Mouse (Mus musculus): ENCODE measurements around the gene Ms4a4d. TPM values are rescaled to one million over a fixed set of nuclear protein-coding genes. Genes with fewer than 3 reads are reported as not detected.
"Not testable (repeated sequence)": the region's sequence is repeated elsewhere in the genome, so short reads cannot be mapped to it uniquely, and the experiment has no call there.

The Ms4a4d gene
- polyA plus RNA-seq, 1 experiment from 2014 or later, result 0.36 TPM

DNA sequence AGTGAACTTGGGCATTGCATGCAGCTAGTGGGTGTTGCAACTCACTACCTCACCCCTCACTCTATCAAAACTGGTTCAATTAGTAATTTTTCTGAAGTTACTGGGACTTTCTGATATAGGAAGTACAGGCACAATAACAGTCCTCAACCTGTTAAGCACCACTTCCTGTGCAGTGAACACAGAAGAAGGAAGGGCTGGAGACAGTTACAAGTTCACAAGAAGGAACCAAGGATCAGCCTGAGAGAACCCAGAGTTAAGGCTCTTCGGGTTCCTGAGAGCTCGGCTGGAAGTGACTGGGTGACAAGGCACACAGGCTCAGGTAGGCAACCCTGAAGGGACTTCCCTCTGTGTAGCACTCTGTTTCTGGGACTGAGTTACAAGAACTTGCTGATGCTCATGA lies 18.2 kb upstream of the Ms4a4d start:
- not testable (repeated sequence) for H3K36me3 ChIP-seq; H3K27me3 ChIP-seq (ENCODE audit: low read depth, poor library complexity, severe bottlenecking); DNase-seq (ENCODE audit: low spot score); H3K27ac ChIP-seq; H3K4me3 ChIP-seq; H3K9me3 ChIP-seq (replicated peaks); H3K4me1 ChIP-seq
- 93% methylated on average over 2 of the region's 2 CpGs for whole genome bisulfite sequencing

DNA sequence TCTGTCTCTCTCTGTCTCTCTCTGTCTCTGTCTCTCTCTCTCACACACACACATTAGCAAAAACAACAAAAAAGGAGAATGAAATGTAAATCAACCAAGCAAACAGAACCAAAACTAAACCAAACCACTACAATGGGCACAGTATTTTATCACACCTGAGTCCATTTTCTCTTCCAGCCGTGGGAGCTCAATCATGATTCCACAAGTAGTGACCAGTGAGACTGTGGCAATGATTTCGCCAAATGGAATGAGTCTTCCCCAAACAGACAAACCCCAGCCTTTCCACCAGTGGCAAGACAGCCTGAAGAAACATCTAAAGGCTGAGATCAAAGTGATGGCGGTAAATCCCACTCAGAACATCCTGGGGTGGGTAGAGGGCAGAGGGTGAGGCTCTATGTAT lies 16.5 kb upstream of the Ms4a4d start:
- H3K36me3 ChIP-seq, result no peaks in the 10 kb centered on the region
- H3K4me3 ChIP-seq, result no peak overlapping the region
- H3K27ac ChIP-seq, result no peak overlapping the region
- no peaks in the 10 kb centered on the region for H3K4me1 ChIP-seq
- WGBS, result 87% methylated on average over 3 of the region's 3 CpGs
- DNase-seq (ENCODE audit: low spot score), result no peak
- H3K9me3 ChIP-seq (replicated peaks), result no peaks in the 10 kb centered on the region
- H3K27me3 ChIP-seq (ENCODE audit: low read depth, poor library complexity, severe bottlenecking), result no peaks in the 10 kb centered on the region

- Histone ChIP-seq H3K27me3 (ENCODE audit: low read depth, poor library complexity, severe bottlenecking) (no peaks in the 10 kb centered on the region), H3K4me1 (peaks cover 8% of the 10 kb centered on the region), H3K36me3 (no peaks in the 10 kb centered on the region), H3K4me3 (no peak overlapping the region), H3K27ac (no peak overlapping the region), H3K9me3 (replicated peaks) (no peaks in the 10 kb centered on the region)
- WGBS, result 95% methylated on average over 1 of the region's 1 CpGs
- DNase-seq (ENCODE audit: low spot score), result no peak
Measured at GRCm38 (mm10) chr19:11533421-11533820, 3.2 kb upstream of the Ms4a4d start.

GRCm38 (mm10) chr19:11533888-11534445 lies 2.6 kb upstream of the Ms4a4d start:
- Histone ChIP-seq H3K4me1 (peaks cover 8% of the 10 kb centered on the region), H3K9me3 (replicated peaks) (no peaks in the 10 kb centered on the region), H3K36me3 (no peaks in the 10 kb centered on the region), H3K4me3 (no peak overlapping the region), H3K27ac (no peak overlapping the region), H3K27me3 (ENCODE audit: low read depth, poor library complexity, severe bottlenecking) (no peaks in the 10 kb centered on the region)
- 64% methylated on average over 2 of the region's 2 CpGs for WGBS
- DNase-seq (ENCODE audit: low spot score), result no peak

DNA sequence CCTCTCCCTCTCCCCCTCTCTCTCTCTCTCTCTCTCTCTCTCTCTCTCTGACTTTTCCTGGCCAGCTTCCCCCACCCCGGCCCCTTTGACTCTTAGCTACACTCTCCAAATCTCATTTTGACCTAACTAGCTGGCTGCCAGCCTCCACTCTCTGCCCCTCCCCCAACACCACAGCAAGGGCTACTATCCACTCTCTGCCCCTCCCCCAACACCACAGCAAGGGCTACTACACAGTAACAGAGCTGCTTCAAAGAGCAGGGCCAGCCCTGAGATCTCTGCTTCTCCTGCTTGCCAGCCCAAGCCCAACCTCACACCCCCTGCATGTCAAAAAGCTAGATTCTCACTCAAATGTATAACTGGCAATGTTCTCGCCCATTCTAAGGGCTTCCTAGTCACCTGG lies 735 bp downstream of the Ms4a4d start:
- Histone ChIP-seq H3K4me3 (no peak overlapping the region), H3K36me3 (no peaks in the 10 kb centered on the region), H3K27me3 (ENCODE audit: low read depth, poor library complexity, severe bottlenecking) (no peaks in the 10 kb centered on the region), H3K27ac (0 out of 2 replicates have a peak overlapping the region, but pooled peaks have one; percentile 61), H3K4me1 (peaks cover 8% of the 10 kb centered on the region), H3K9me3 (replicated peaks) (no peaks in the 10 kb centered on the region)
- 14% methylated on average over 2 of the region's 2 CpGs for WGBS
- DNase-seq (ENCODE audit: low spot score), result peak; percentile 39

- not testable (repeated sequence) for H3K27me3 ChIP-seq (ENCODE audit: low read depth, poor library complexity, severe bottlenecking); H3K4me3 ChIP-seq; H3K4me1 ChIP-seq; H3K36me3 ChIP-seq; H3K27ac ChIP-seq; H3K9me3 ChIP-seq (replicated peaks); DNase-seq (ENCODE audit: low spot score)
- WGBS, result 92% methylated on average over 1 of the region's 1 CpGs
Measured at GRCm38 (mm10) chr19:11540166-11540821, 3.7 kb downstream of the Ms4a4d start.

DNA sequence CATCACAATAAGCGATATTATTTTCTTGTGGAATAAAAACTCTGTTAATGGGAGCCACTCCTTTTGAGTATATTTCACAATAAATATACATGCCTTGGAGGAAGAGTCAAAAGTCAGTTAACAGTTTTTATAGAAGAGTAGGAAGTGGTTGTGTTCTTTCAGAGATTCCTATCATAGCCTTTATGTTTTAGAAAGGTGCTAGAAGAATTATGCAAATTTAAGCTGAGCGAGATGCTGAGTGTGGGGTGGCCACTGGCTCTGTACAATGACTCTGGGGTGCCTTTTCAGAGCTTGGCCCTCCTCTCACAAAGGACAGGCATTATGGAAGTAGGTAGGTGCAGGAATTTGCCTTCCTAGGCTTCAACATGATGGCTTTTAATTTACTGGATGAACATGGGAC lies 7.8 kb downstream of the Ms4a4d start:
- not testable (repeated sequence) for H3K27ac ChIP-seq; H3K4me1 ChIP-seq; H3K9me3 ChIP-seq (replicated peaks); H3K4me3 ChIP-seq; DNase-seq (ENCODE audit: low spot score); H3K27me3 ChIP-seq (ENCODE audit: low read depth, poor library complexity, severe bottlenecking); H3K36me3 ChIP-seq
- WGBS, result 85% methylated on average over 2 of the region's 2 CpGs

- Histone ChIP-seq H3K4me3 (no peak overlapping the region), H3K27ac (no peak overlapping the region), H3K9me3 (replicated peaks) (no peaks in the 10 kb centered on the region), H3K4me1 (no peaks in the 10 kb centered on the region), H3K36me3 (no peaks in the 10 kb centered on the region), H3K27me3 (ENCODE audit: low read depth, poor library complexity, severe bottlenecking) (no peaks in the 10 kb centered on the region)
- no peak for DNase-seq (ENCODE audit: low spot score)
Measured at GRCm38 (mm10) chr19:11547911-11548310, 11.3 kb downstream of the Ms4a4d start.

GRCm38 (mm10) chr19:11554726-11555125 lies 18.1 kb downstream of the Ms4a4d start:
- Histone ChIP-seq H3K4me1 (no peaks in the 10 kb centered on the region), H3K36me3 (no peaks in the 10 kb centered on the region), H3K27ac (no peak overlapping the region), H3K9me3 (replicated peaks) (no peaks in the 10 kb centered on the region), H3K4me3 (no peak overlapping the region), H3K27me3 (ENCODE audit: low read depth, poor library complexity, severe bottlenecking) (no peaks in the 10 kb centered on the region)
- DNase-seq (ENCODE audit: low spot score), result no peak
- WGBS, result 95% methylated on average over 5 of the region's 5 CpGs

DNA sequence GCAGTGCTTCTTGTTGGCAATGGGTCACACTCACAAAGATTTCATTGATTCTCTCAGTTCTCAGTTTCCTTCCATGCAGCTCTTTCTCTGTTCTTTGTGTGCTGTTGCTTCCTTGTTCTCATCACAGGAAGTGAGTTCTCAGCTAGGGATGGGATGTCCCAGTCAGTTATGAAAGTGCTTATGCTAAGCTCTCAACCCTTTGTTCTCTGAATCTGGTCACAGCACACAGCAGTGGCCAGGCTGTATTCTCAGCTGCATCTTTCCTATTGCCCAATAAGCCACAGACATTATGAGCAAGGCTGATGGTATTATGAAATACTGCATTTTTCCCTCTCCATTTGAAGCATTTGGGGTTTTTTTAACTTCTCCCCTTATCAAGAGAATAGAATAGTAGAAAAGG lies 23.0 kb downstream of the Ms4a4d start:
- H3K9me3 ChIP-seq (replicated peaks); H3K36me3 ChIP-seq; H3K4me3 ChIP-seq; H3K4me1 ChIP-seq; H3K27ac ChIP-seq; H3K27me3 ChIP-seq (ENCODE audit: low read depth, poor library complexity, severe bottlenecking); DNase-seq (ENCODE audit: low spot score): not testable (repeated sequence)

- H3K9me3 ChIP-seq (replicated peaks), result no peaks in the 10 kb centered on the region
- no peaks in the 10 kb centered on the region for H3K27me3 ChIP-seq (ENCODE audit: low read depth, poor library complexity, severe bottlenecking)
- H3K27ac ChIP-seq, result no peak overlapping the region
- no peaks in the 10 kb centered on the region for H3K4me1 ChIP-seq
- H3K36me3 ChIP-seq, result no peaks in the 10 kb centered on the region
- DNase-seq (ENCODE audit: low spot score), result no peak
- WGBS, result 93% methylated on average over 8 of the region's 8 CpGs
- no peak overlapping the region for H3K4me3 ChIP-seq
Measured at GRCm38 (mm10) chr19:11574965-11575364, 38.4 kb downstream of the Ms4a4d start.

- WGBS, result 80% methylated on average over 4 of the region's 4 CpGs
Measured at GRCm38 (mm10) chr19:11589205-11589604, 52.6 kb downstream of the Ms4a4d start.

GRCm38 (mm10) chr19:11589891-11590449 lies 53.4 kb downstream of the Ms4a4d start:
- 74% methylated on average over 2 of the region's 2 CpGs for whole genome bisulfite sequencing
- H3K9me3 ChIP-seq (replicated peaks), result no peaks in the 10 kb centered on the region
- no peak overlapping the region for H3K27ac ChIP-seq
- DNase-seq (ENCODE audit: low spot score), result no peak
- no peaks in the 10 kb centered on the region for H3K36me3 ChIP-seq
- no peaks in the 10 kb centered on the region for H3K27me3 ChIP-seq (ENCODE audit: low read depth, poor library complexity, severe bottlenecking)
- H3K4me1 ChIP-seq, result no peaks in the 10 kb centered on the region
- H3K4me3 ChIP-seq, result no peak overlapping the region

More at GRCm38 (mm10) chr19:11589205-11589604, 52.6 kb downstream of the Ms4a4d start:
- Histone ChIP-seq H3K4me1 (no peaks in the 10 kb centered on the region), H3K27me3 (ENCODE audit: low read depth, poor library complexity, severe bottlenecking) (no peaks in the 10 kb centered on the region), H3K9me3 (replicated peaks) (no peaks in the 10 kb centered on the region), H3K36me3 (no peaks in the 10 kb centered on the region), H3K4me3 (no peak overlapping the region), H3K27ac (no peak overlapping the region)
- no peak for DNase-seq (ENCODE audit: low spot score)

DNA sequence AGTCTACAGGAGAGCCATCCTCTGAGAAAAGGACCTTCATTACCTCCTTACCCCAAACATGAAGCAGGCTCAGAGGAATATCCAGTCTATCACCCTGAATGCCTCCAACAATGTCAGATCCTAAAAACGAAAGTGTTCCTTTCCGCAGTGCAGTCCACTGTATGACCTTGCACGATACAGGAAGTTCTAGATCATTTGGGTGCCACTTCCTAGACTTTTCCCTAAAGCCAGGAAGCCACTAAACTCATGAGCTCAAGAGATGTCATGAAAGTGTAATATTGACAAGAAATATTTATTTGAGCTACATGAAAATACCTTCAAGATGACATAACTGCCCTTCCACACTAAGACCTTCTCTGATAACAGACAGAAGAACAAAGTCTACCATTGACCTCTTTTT lies 64.7 kb downstream of the Ms4a4d start:
- H3K4me1 ChIP-seq, result no peaks in the 10 kb centered on the region
- DNase-seq (ENCODE audit: low spot score), result no peak
- no peaks in the 10 kb centered on the region for H3K9me3 ChIP-seq (replicated peaks)
- no peaks in the 10 kb centered on the region for H3K27me3 ChIP-seq (ENCODE audit: low read depth, poor library complexity, severe bottlenecking)
- 93% methylated on average over 3 of the region's 3 CpGs for WGBS
- H3K27ac ChIP-seq, result no peak overlapping the region
- H3K4me3 ChIP-seq, result no peak overlapping the region
- H3K36me3 ChIP-seq, result no peaks in the 10 kb centered on the region
